Mouse (Mus musculus): ENCODE measurements around the gene Lin54.

DNA sequence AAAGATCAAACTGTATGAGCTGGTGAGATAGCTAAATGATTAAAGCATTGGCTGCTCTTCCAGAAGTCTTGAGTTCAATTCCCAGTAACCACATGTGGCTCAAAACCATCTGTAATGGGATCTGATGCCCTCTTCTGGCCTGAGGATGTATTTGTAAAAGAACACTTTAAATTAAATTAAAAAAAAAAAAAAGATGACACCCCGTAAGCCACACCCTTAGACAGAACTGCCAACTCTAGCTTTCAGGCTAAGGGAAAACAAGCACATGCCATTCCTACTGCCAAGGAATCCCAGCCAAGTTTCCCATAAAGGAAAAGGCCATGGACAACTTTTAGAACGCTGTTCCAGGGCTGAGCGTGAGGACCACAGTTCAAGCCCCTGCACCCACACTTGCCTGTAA lies 106.8 kb downstream of the Lin54 start:
- TF ChIP-seq CTCF (conservative IDR thresholded peaks at IDR 0.05; ENCODE audit: insufficient read depth, insufficient read length, low read depth, low read length) (no peak), POLR2A (IDR thresholded peaks at IDR 0.05; ENCODE audit: low read depth, low read length) (no peak)
